Mouse (Mus musculus) MN1 (cell line): Measurements from ENCODE around the gene Ubr4.

Experiments used
- DNase-seq: peaks from one replicate; pipeline ENCODE4 v3.0.0-alpha.2; 2016; ENCODE audit warnings: low spot score

The Ubr4 gene

GRCm38 (mm10) chr4:139430891-139431290 is 78.5 kb downstream of the Ubr4 start:
- DNase-seq = peak; percentile 80

GRCm38 (mm10) chr4:139432966-139433765 is 80.8 kb downstream of the Ubr4 start:
- DNase-seq = peak; percentile 65

DNA sequence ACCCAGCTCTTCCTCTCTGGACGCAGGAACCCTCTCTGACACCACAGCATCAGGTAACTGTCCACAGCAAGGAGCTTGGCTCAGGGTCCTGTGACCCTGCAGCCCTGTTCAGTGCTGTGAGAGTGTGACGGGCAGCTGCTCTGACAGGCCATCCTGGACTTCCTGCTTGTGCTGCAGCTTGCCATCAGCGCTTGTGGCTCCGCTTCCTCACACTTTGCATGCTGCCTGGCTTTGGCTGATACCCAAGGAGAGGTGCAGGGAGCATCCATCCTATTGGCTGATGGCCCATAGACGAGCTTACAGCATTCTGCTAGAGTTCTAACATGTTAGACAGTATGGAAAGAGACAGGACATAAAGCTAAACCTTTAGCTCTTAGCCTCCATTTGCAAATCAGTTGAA is 88.8 kb downstream of the Ubr4 start:
- peak; percentile 56 for DNase-seq

- no peak for DNase-seq
Measured at GRCm38 (mm10) chr4:139441806-139442205, 89.4 kb downstream of the Ubr4 start.

DNA sequence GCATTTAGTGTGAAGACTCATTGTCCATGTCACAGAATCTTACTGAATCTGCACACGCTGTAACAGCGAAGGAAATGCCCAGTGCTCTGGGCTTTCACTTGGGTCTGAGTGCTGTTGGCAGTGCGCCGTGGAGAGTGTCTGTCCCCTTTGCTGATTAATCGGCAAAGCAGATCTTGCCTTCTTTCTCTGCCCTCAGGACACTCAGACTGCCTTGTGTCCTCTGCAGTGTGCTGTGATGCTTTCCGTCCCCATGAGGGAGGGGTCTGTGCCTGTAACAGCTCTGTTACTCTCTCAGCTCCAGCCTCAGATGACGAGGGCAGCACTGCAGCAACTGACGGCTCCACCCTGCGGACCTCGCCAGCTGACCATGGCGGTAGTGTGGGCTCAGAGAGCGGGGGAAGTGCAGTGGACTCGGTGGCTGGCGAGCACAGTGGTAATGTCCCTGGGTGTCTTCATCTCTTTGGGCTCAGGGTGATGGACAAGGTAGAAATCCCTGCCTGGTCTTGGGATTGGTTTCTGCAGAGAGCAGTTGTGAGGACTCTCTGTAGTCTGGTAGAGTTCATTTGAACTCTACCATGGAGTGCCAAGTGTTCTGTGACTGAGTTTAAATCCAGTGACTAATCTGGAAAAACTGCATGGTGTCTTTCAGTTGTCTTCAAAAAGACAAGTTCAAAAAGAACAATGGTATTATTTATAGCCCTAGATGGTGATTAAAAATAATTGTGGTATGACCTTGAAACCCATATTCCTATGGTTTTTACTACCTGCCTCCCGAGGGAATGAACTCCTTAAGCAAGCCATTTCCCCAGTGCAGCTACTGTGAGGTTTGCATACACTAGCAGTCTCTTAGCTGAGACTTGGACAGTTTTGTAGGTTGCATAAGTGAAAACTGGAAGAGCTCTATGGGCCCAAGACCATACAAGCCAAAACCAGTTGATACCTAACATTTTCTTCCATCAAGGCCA is 90.3 kb downstream of the Ubr4 start:
- DNase-seq = peak; percentile 69

GRCm38 (mm10) chr4:139444315-139444714 is 91.9 kb downstream of the Ubr4 start:
- DNase-seq = no peak

DNA sequence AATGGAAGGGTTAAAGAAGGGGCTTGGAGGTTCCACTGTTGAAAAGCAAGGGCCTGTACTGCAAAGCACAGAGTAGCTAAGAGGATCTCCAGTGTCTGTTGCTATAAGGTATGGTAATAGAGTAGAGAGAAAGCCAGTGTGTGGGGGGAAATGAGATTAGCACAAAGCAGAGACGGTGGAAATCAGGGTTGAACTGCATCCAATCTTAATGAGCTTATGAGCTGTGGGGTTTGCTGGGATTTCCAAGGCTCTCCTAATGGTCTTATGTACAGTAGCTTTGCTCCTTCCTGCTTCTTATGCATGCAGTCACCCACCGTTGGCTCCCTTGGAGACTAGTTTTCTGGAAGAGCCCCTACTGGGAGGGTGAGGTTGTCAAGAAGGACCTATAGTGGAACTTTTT is 93.8 kb downstream of the Ubr4 start:
- peak; percentile 51 for DNase-seq

- DNase-seq = peak; percentile 65
Measured at GRCm38 (mm10) chr4:139446731-139447675, 94.6 kb downstream of the Ubr4 start.

DNA sequence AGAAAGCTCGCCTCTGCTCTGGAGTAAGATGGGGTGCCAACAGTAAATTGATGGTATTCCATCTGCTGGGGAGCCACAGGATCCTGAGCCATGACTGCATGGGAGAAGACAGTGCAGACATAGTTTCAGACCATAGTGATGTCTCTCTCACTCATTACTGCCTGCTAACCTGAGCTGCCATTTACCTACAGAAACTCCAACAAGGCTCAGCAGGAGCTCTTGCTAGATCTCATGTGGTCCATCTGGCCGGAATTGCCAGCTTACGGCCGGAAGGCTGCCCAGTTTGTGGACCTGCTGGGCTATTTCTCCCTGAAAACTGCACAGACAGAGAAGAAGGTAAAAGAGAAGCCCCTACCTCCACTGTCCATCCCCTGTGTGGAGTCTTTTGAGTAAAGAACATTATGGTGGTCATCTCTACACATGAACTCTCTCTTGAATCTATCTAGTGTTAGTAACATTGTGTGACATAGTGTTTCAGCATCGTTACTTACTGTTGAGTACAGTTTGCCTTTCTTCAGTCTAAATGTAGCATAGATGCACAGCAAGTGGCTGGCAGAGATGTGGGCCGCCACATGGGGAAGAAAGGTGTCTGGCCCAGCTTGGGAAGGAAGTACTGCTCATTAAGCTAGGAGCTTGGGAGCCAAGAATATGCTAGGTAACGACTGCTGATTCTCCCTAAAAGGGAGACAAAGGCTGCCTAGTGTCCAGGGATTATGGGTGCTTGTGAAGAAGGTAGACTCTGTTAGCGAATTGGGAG is 100.7 kb downstream of the Ubr4 start:
- no peak for DNase-seq

DNA sequence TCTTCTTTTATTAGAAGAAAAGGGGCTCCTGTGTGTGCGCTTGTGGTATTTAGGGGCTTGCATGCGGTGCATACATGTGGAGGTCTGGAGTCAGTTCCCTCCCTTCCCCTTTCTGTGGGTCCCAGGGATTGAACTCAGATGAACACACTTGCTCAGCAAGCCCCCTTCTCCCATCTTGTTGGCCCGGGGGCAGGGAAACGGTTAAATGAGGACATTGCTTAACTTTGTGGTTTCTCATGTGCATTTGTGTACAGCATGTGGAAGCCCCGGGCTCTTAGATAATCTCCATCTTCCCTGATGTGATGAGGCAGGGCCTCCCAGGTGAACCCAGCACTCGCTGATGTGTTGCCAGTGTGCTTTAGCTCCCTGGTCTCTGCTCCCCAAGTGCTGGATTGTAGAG is 101.9 kb downstream of the Ubr4 start:
- no peak for DNase-seq

DNA sequence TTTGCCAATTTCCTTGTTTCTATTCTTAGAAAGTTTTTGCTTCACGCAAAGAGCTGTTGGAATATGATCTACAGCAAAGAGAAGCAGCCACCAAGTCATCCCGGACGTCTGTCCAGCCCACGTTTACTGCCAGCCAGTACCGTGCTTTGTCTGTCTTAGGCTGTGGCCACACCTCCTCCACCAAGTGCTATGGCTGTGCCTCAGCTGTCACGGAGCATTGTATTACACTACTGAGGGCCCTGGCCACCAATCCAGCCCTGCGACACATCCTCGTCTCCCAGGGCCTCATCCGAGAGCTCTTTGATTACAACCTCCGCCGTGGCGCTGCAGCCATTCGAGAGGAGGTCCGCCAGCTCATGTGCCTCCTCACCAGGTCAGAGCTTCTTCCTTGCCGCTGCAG is 107.6 kb downstream of the Ubr4 start:
- no peak for DNase-seq

GRCm38 (mm10) chr4:139464163-139464562 is 111.8 kb downstream of the Ubr4 start:
- DNase-seq = no peak

DNA sequence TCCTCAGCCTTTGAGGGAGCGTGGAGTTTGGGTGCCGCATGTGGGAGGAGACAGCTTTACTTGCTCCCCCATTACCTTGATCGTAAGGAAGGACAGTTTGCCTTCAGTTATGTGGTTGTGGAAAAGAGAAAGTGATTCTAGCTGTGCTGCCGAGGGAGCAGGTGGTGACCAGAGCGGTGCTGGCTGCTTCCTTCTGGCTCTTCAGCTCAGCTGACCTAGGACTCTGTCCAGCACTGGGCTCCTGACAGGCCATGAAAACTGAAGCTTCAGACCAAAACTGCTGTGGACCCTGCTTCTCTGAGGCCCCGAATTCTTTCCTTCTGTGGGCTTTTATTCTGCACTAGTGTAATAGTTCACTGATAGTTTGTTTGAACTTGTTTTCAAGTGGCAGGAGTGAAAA is 114.1 kb downstream of the Ubr4 start:
- DNase-seq = no peak

GRCm38 (mm10) chr4:139470198-139470597 is 117.8 kb downstream of the Ubr4 start:
- peak; percentile 82 for DNase-seq

- peak; percentile 34 for DNase-seq
Measured at GRCm38 (mm10) chr4:139476663-139477625, 124.5 kb downstream of the Ubr4 start.

GRCm38 (mm10) chr4:139477983-139478382 is 125.6 kb downstream of the Ubr4 start:
- DNase-seq = no peak

DNA sequence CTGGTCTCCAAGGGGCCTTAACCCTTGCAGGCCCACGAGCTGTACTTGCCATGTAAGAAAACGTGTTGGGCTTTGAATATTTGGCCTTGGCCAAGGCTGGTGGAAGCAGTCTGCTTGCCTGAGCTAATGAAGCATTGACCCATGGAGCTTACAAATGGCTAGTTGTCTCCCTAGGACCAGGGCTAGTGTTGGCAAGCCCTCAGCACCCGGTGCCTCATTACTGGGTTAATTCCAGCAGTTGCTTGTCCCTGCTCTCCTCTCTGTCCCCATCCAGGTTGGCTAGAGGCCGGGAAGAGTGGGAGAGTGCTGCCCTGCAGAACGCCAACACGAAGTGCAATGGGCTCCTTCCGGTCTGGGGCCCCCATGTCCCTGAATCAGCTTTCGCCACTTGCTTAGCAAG is 126.8 kb downstream of the Ubr4 start:
- DNase-seq = no peak

DNA sequence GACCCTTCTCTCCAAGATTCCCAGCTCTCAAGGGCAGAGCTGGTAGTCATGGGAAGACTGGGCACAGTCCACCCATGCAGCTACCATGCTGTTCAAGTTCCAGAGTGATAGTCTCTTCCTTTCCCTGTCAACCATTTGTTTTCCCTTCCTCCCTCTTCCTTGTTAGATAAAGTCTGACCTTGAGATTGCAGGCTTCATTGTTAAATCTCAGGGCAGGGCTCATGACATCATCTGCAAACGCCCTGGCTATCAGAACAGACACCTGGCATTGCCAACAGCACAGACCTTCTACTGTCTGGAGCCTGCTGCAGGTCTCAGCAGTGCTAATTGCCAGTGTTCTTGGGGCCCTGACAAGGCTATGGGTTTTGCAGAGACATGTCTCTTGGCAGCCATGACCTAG is 129.0 kb downstream of the Ubr4 start:
- no peak for DNase-seq

- DNase-seq = no peak
Measured at GRCm38 (mm10) chr4:139483461-139484105, 131.2 kb downstream of the Ubr4 start.
